Mouse (Mus musculus) MEL (cell line): ENCODE measurements around the gene Jdp2.

ENCODE experiments used
- BHLHE40 ChIP-seq: IDR thresholded peaks from 2 replicates; pipeline ENCODE4 v1.6.1; 2012; ENCODE audit warnings: low read depth, mild to moderate bottlenecking, inconsistent platforms, low read length, improper control_type of control experiment, borderline replicate concordance
- CHD2 ChIP-seq: IDR thresholded peaks from 2 replicates; pipeline ENCODE4 v1.6.1; 2011; ENCODE audit warnings: low read length, improper control_type of control experiment
- CTCF ChIP-seq, 3 experiments: IDR thresholded peaks in 2 of 3; conservative IDR thresholded peaks in 1 of 3; 2 replicates each; pipeline ENCODE4 v1.5.1; 2011 to 2012; ENCODE audit warnings: low read length in 3 of 3, low read depth in 2 of 3, mild to moderate bottlenecking in 2 of 3, improper control_type of control experiment in 1 of 3, inconsistent platforms in 1 of 3, mixed read lengths in 1 of 3, moderate library complexity in 1 of 3; ENCODE audit not compliant: control insufficient read depth in 1 of 3, insufficient read depth in 1 of 3, poor library complexity in 1 of 3, severe bottlenecking in 1 of 3
- E2F4 ChIP-seq: IDR thresholded peaks from 2 replicates; pipeline ENCODE4 v1.6.1; 2011; ENCODE audit warnings: low read depth, low read length, improper control_type of control experiment, borderline replicate concordance
- POLR2A ChIP-seq, 2 experiments: IDR thresholded peaks; 2 replicates each; pipeline ENCODE4 v1.6.1; 2011 to 2012; ENCODE audit warnings: low read length in 2 of 2, mild to moderate bottlenecking in 2 of 2, control low read depth in 1 of 2, improper control_type of control experiment in 1 of 2, low read depth in 1 of 2, moderate library complexity in 1 of 2; ENCODE audit not compliant: control insufficient read depth in 1 of 2, insufficient read depth in 1 of 2, poor library complexity in 1 of 2
- POLR2AphosphoS2 ChIP-seq: IDR thresholded peaks from 2 replicates; pipeline ENCODE4 v1.6.1; 2011; ENCODE audit warnings: low read length, improper control_type of control experiment
- RAD21 ChIP-seq: IDR thresholded peaks from 2 replicates; pipeline ENCODE4 v1.6.1; 2011; ENCODE audit warnings: mild to moderate bottlenecking, low read depth, low read length, improper control_type of control experiment

DNA sequence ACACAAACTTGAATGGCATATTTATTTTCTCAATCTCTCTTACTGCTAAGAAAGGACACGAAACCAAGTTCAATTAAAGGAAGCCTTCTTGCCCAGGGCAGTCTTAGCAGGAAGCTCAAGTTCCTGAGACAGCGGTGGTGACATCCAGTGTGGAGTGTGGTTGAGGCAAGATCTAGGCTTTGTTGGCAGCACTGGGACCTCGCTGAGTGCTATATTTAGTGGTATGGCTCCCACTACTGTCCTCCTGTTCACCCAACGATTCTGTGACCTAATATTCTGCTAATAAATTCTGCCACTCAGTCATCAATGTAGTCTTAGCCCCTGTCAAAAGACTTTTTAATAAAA lies 23.4 kb upstream of the Jdp2 start:
- TF ChIP-seq CHD2: no peak
- no peak for TF ChIP-seq CTCF (IDR thresholded peaks at IDR 0.05 in 2 of 3, conservative IDR thresholded peaks at IDR 0.05 in 1 of 3; ENCODE audit: control insufficient read depth in 1 of 3, insufficient read depth in 1 of 3, low read depth in 2 of 3, low read length in 3 of 3, poor library complexity in 1 of 3, severe bottlenecking in 1 of 3)
- no peak for TF ChIP-seq BHLHE40
- TF ChIP-seq POLR2AphosphoS2: no peak
- TF ChIP-seq POLR2A (IDR thresholded peaks at IDR 0.05; ENCODE audit: control insufficient read depth in 1 of 2, insufficient read depth in 1 of 2, low read depth in 1 of 2, low read length in 2 of 2, poor library complexity in 1 of 2): no peak
- TF ChIP-seq RAD21: no peak
- TF ChIP-seq E2F4: no peak
